Mouse (Mus musculus) olfactory bulb, adult 2 months (tissue): ENCODE results near the gene Pdzrn4.

Experiments used
- CTCF ChIP-seq: fragments of 200-500 bp; IDR thresholded peaks from 2 replicates; pipeline ENCODE4 v1.5.1; 2012; ENCODE audit warnings: low read depth, mild to moderate bottlenecking, low read length, moderate library complexity; ENCODE audit not compliant: insufficient read depth
- POLR2A ChIP-seq: fragments of 200-500 bp; IDR thresholded peaks from 2 replicates; pipeline ENCODE4 v1.6.1; 2012; ENCODE audit warnings: mild to moderate bottlenecking, low read depth, low read length, moderate library complexity; ENCODE audit not compliant: insufficient read depth

DNA sequence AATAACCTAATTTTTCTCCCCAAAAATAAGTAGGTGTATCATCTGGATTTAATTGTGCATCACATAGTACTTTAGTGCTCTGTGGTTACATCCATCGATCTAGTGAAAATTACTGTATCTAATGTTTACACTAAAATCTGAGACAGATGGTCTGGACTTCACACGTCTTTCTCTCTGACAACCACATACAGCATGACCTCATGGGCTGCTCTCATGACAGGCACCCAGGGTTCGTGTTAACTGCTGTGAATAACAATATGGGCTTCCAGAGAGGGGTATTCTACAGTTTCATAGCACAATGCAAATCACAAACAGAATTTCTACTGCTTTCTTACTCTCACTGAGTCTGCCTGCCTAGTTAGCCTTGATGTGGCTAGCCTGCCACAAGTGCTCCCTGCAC lies 20.4 kb downstream of the Pdzrn4 start:
- TF ChIP-seq CTCF (no peak), POLR2A (no peak)
